Mouse (Mus musculus) cerebellum, adult 2 months (tissue): ENCODE data around the gene Arid2. TPM values are rescaled to one million over a fixed set of nuclear protein-coding genes. Genes with fewer than 3 reads are reported as not detected.

ENCODE experiments used
- DNase-seq, 2 experiments: peaks; one replicate each; pipeline ENCODE4 v3.0.0; 2021
- H3K27ac ChIP-seq: fragments of 200-500 bp; 2 replicates; pipeline ENCODE4 v1.5.1; 2012; ENCODE audit warnings: low read length, control low read depth, inconsistent platforms; ENCODE audit not compliant: insufficient read depth
- H3K27me3 ChIP-seq: fragments of 200-500 bp; 2 replicates; pipeline ENCODE4 v1.6.1; 2012; ENCODE audit warnings: inconsistent platforms, mild to moderate bottlenecking, low read length, moderate library complexity; ENCODE audit not compliant: control insufficient read depth, insufficient read depth
- H3K4me1 ChIP-seq: fragments of 200-500 bp; 2 replicates; pipeline ENCODE4 v1.6.1; 2011; ENCODE audit warnings: low read length; ENCODE audit not compliant: control insufficient read depth, insufficient read depth
- H3K4me3 ChIP-seq: fragments of 200-500 bp; replicated peaks from 2 replicates; pipeline ENCODE3; 2011; ENCODE audit warnings: mild to moderate bottlenecking, low read depth, low read length, control low read depth; ENCODE audit not compliant: insufficient read depth
- CTCF ChIP-seq: fragments of 200-500 bp; IDR thresholded peaks from 2 replicates; pipeline ENCODE4 v1.5.1; 2011; ENCODE audit warnings: low read depth, mild to moderate bottlenecking, control low read depth, low read length, moderate library complexity, borderline replicate concordance; ENCODE audit not compliant: insufficient read depth
- POLR2A ChIP-seq: fragments of 200-500 bp; IDR thresholded peaks from 2 replicates; pipeline ENCODE4 v1.6.1; 2011; ENCODE audit warnings: low read length, control low read depth, borderline replicate concordance; ENCODE audit not compliant: insufficient read depth
- WGBS: fragments of 180-500 bp; shearing (Covaris S2); methylation state at CpG from one replicate; pipeline ENCODE4 v1.1.7; 2018; 5-methylcytosine and 5-hydroxymethylcytosine counted together
- polyA plus RNA-seq: library from polyadenylated mRNA; depleted of rRNA; stranded (reverse); fragments of >200 nt; gene quantifications from 2 replicates; pipeline ENCODE4 v1.2.3, GENCODE M21; 2012

The Arid2 gene
- polyA plus RNA-seq, 1 experiment = 17.6 TPM

DNA sequence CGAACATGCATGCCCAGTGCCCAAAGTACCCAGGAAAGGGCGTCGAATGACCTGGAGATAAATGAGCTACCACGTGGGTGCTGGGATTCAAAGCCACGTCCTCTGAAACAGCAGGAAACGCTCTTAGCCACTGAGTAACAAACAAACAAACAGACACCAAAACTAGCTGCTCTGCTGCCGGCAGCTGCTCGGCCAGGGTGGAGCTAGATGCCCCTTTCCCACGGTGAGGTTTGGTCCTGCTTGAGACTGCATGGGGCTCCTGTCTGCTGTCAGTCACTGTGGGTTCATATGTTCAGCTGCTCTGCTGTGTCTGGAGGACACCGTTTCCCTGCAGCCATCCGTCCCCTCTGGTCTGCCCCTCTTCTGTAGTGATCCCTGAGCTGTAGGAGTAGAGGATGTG lies 94.9 kb downstream of the Arid2 start:
- Histone ChIP-seq H3K4me1 (peaks cover 7% of the 10 kb centered on the region; the same call in 1 of the 2 replicates), H3K4me3 (no peak overlapping the region), H3K27me3 (no peaks in the 10 kb centered on the region), H3K27ac (no peak overlapping the region)
- no peak for TF ChIP-seq POLR2A
- no peak for TF ChIP-seq CTCF
- no peak for DNase-seq
- WGBS = 85% methylated on average over 11 of the region's 11 CpGs

DNA sequence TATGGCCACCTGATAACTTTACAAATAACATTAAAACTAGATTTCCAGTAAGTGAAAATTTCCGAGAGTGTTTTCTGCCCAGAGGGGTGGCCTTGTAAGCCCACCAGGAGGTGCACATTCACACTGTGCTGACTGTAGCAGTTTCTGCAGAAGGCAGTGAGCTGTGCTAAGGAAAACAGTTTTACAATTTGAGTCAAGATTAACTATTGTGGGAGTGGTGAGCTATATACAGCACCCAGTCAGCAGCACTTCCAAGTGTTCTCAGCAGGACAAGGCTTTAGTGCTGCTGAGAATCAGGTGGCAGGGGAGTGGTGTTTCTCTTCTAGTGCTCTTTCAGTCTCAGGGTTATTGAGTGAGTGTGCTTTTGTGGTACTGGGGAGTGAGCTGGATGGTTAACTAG lies 101.2 kb downstream of the Arid2 start:
- no peak for DNase-seq
- Histone ChIP-seq H3K27me3 (no peaks in the 10 kb centered on the region), H3K4me3 (no peak overlapping the region), H3K27ac (no peak overlapping the region), H3K4me1 (peaks cover 10% of the 10 kb centered on the region)
- TF ChIP-seq POLR2A (no peak), CTCF (no peak)
- 55% methylated on average over 1 of the region's 1 CpGs for WGBS

DNA sequence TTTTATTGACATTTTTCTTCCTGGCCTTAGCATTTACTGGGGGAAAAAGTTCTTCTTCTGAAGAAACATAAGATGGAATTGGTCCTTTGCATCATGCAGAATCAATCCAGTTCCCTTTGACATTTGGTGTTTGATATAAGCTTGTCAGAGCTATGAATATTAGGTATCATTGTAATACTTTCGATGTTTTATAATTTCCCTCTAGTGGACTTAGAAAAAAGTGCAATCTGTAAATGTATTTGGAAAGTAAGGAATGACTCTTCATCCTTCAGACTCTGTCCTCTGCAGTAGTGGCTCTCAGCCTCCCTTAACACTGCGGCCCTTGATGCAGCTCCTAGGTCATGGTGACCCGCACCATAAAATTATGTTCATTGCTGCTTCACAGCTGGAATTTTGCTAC lies 105.6 kb downstream of the Arid2 start:
- H3K4me3 ChIP-seq = no peak overlapping the region
- WGBS = 90% methylated on average over 3 of the region's 3 CpGs
- H3K27me3 ChIP-seq = no peaks in the 10 kb centered on the region
- peaks cover 12% of the 10 kb centered on the region for H3K4me1 ChIP-seq
- no peak for DNase-seq
- H3K27ac ChIP-seq = no peak overlapping the region
- TF ChIP-seq CTCF = no peak
- no peak for TF ChIP-seq POLR2A

DNA sequence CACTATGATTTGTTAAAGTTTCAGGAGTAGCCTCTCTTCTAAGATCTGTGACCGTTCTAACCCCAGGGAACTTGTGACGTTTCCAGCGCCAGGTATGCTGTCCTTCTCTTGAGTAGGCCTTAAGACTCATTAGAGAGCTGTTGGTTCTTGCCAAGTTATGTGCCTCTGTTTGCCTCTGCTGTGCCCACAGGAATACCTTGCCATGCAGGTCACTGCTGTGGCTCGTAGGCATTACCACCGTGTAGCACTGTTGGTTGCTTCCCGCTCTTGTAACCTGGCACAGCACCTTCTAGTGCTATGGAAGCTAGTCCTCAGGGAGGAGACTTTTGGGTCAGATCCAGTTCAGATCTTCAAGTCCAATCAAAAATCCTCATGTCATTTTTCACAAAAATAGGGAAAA lies 107.8 kb downstream of the Arid2 start:
- Histone ChIP-seq H3K4me3 (no peak overlapping the region), H3K27me3 (no peaks in the 10 kb centered on the region), H3K4me1 (peaks cover 3% of the 10 kb centered on the region), H3K27ac (no peak overlapping the region)
- DNase-seq = no peak
- no peak for TF ChIP-seq CTCF
- TF ChIP-seq POLR2A = no peak
- 69% methylated on average over 6 of the region's 6 CpGs for WGBS

DNA sequence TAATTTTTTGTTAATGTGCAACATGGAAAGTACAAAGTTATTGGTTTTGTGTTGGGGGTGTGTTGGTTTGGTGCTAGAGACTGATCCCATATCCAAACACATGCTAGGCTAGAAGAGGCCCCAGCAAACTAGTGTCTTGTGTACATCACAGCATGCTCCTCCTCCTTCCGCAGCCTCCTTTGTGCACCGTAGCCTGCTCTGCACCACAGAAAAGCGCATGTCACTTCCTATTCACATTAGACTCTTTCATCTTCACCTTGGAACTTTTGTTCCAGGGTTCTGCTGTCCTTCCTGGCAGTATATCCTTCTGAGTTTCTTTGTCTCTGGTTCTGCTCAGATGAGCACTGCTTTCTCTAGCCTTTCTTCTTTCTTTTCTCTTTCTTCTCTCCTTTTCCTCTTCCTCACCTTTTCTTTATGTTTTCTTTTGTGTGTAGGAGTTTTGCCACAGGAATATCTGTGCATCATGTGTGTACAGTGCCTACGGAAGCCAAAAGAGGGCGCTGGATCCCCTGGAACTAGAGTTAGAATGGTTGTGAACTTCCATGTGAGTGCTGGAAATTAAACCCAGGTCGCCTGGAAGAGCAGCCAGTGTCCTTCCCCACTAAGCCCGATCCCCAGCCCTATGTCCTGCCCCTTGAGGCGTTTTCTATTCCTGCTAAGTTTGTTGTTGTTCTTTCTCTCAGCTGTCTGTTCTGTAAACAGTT lies 109.5 kb downstream of the Arid2 start:
- WGBS = 81% methylated on average over 8 of the region's 8 CpGs

DNA sequence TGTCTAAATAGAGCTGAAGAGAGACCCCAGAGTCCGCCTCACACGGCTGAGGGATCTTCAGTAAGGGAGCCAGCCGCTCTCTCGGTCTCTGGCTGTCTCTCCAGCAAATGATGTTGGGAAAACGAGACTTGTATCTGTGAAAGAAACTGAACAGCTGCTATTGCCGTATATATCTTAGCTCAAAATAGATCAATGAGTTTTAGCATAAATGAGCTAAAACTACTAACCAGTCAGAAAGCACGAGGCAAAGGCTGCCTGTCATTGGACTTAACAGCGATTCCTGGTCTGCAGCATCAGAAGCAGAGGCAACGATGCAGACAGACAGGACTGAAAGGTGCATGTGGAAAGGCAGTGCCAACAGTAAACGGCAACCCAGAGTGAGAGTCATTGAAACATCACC lies 111.0 kb downstream of the Arid2 start:
- H3K27ac ChIP-seq = no peak overlapping the region
- no peak for DNase-seq
- 86% methylated on average over 10 of the region's 10 CpGs for WGBS
- no peak overlapping the region for H3K4me3 ChIP-seq
- peaks cover 3% of the 10 kb centered on the region for H3K4me1 ChIP-seq
- no peaks in the 10 kb centered on the region for H3K27me3 ChIP-seq
- no peak for TF ChIP-seq POLR2A
- no peak for TF ChIP-seq CTCF

More for the DNA sequence above, 109.5 kb downstream of the Arid2 start:
- Histone ChIP-seq H3K27me3 (no peaks in the 10 kb centered on the region), H3K4me3 (no peak overlapping the region), H3K27ac (no peak overlapping the region), H3K4me1 (peaks cover 3% of the 10 kb centered on the region)
- no peak for DNase-seq
- TF ChIP-seq CTCF (no peak), POLR2A (no peak)

DNA sequence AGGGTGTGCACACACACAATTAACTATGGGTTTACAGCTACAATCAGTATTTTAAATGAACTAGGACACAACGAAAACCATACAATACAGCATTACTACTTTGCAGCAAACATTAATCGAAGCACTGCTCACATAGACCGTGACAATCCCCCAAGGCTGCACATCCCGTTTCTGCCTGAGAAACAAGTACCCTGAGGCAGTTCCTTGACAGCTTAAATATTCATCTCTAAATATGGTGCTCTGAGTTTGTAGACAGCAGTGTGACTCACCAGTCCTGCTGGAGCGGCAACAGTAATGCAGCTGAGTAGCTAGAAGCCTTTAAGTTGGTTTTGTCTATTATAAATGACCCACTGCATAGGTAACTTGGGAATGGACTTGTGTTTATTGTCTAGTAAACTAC lies 118.2 kb downstream of the Arid2 start:
- TF ChIP-seq POLR2A = no peak
- TF ChIP-seq CTCF = no peak
- H3K27ac ChIP-seq = no peak overlapping the region
- DNase-seq = no peak
- H3K27me3 ChIP-seq = no peaks in the 10 kb centered on the region
- H3K4me1 ChIP-seq = no peaks in the 10 kb centered on the region
- no peak overlapping the region for H3K4me3 ChIP-seq
- 87% methylated on average over 5 of the region's 5 CpGs for WGBS

DNA sequence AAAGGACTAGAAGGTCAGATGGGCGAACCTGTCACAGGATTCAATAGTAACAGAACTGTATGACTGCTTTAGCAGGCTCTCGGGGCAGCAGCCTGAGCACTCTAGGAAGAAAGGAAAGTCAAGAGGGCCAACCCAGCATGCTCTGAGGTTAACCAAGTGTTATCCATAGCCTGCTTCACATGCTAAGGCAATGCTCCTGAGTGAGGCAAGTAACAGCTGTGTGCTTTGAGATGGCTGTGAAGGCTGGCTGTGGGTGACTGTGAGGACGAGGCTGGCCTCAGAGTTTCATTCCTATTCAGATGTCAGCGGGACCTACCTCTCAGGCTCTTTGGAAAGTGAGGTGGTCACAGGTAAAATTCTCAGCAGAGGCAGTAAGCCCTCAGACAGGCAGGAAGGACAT lies 118.9 kb downstream of the Arid2 start:
- Histone ChIP-seq H3K27ac (no peak overlapping the region), H3K4me3 (no peak overlapping the region), H3K4me1 (no peaks in the 10 kb centered on the region), H3K27me3 (no peaks in the 10 kb centered on the region)
- TF ChIP-seq POLR2A (no peak), CTCF (no peak)
- no peak for DNase-seq
- WGBS = 81% methylated on average over 4 of the region's 4 CpGs
